ENCODE assay signal across 9 mouse cellular contexts in genomic region chr1:91239112-91239511, GRCm38 (mm10). TPM values are rescaled to one million over a fixed set of nuclear protein-coding genes. Genes with fewer than 3 reads are reported as not detected.
DNase-seq lines count a peak whose midpoint lies in the region; ATAC-seq and TF ChIP-seq lines count a peak whose summit lies in the region.
"Had no signal": no experiment of that assay in that cellular context is flagged by ENCODE, and none has a peak within 500 bp of the region (broad histone marks: within the 10 kb centered on the region; RNA-seq: fewer than 3 reads in every experiment).

No protein-coding gene starts in this region.

- H3K4me1 ChIP-seq in neural tube, embryonic 15.5 days: no peaks in the 10 kb centered on the region
- no peaks in the 10 kb centered on the region; the same call in 1 of the 2 replicates for H3K4me1 ChIP-seq in intestine, postnatal 0 days (replicated peaks; ENCODE audit: control insufficient read depth, insufficient read depth, low read length)
- H3K4me1 ChIP-seq in liver, postnatal 0 days (ENCODE audit: insufficient read depth): peaks cover 9% of the 10 kb centered on the region

- no peak for TF ChIP-seq EP300 in liver, postnatal 0 days (IDR thresholded peaks at IDR 0.05; ENCODE audit: low read depth)

- no peaks in the 10 kb centered on the region for H3K27me3 ChIP-seq in neural tube, embryonic 15.5 days (replicated peaks)
- H3K27me3 ChIP-seq in intestine, postnatal 0 days (replicated peaks; ENCODE audit: control insufficient read depth, insufficient read depth, low read length): no peaks in the 10 kb centered on the region; the same call in 1 of the 2 replicates
- 0 out of 2 replicates have a peak, but pooled peaks cover 2% of the 10 kb centered on the region for H3K27me3 ChIP-seq in liver, postnatal 0 days (ENCODE audit: insufficient read depth, low read length)

- peak; percentile 43 for DNase-seq in neural tube, embryonic 10.5 days (ENCODE audit: extremely low spot score, low spot score)
- DNase-seq in adrenal gland, postnatal 14 days: peak; percentile 73
- peak; percentile 71 for DNase-seq in liver, postnatal 0 days
- peak; percentile 56 for DNase-seq in right cerebral cortex, postnatal 14 days
- DNase-seq in adipocyte (ENCODE audit: low spot score): no peak

- H3K36me3 ChIP-seq in neural tube, embryonic 15.5 days: no peaks in the 10 kb centered on the region
- no peaks in the 10 kb centered on the region for H3K36me3 ChIP-seq in intestine, postnatal 0 days (ENCODE audit: control insufficient read depth, insufficient read depth)
- H3K36me3 ChIP-seq in liver, postnatal 0 days (replicated peaks; ENCODE audit: insufficient read depth, low read length): no peaks in the 10 kb centered on the region

- H3K4me2 ChIP-seq in neural tube, embryonic 15.5 days: no peak overlapping the region
- no peak overlapping the region for H3K4me2 ChIP-seq in intestine, postnatal 0 days (replicated peaks; ENCODE audit: low read depth)
- no peak overlapping the region for H3K4me2 ChIP-seq in liver, postnatal 0 days (ENCODE audit: low read depth, low read length)

- TF ChIP-seq CTCF in intestine, postnatal 0 days (IDR thresholded peaks at IDR 0.05; ENCODE audit: low read depth): peak; percentile 82
- peak; percentile 87 for TF ChIP-seq CTCF in liver, postnatal 0 days (IDR thresholded peaks at IDR 0.05; ENCODE audit: low read depth)

- H3K4me3 ChIP-seq in neural tube, embryonic 15.5 days (replicated peaks): no peak overlapping the region
- no peak overlapping the region for H3K4me3 ChIP-seq in intestine, postnatal 0 days (ENCODE audit: low read depth, low read length)
- H3K4me3 ChIP-seq in liver, postnatal 0 days (ENCODE audit: low read depth, low read length): no peak overlapping the region
- H3K4me3 ChIP-seq: erythroblast, embryonic 14.5 days had no signal

- no peaks in the 10 kb centered on the region for H3K9me3 ChIP-seq in neural tube, embryonic 15.5 days (replicated peaks)
- H3K9me3 ChIP-seq in intestine, postnatal 0 days (ENCODE audit: control insufficient read depth): no peaks in the 10 kb centered on the region
- H3K9me3 ChIP-seq in liver, postnatal 0 days (ENCODE audit: low read length): no peaks in the 10 kb centered on the region

- no peak overlapping the region for H3K9ac ChIP-seq in neural tube, embryonic 15.5 days (replicated peaks)
- no peak overlapping the region for H3K9ac ChIP-seq in intestine, postnatal 0 days (ENCODE audit: low read depth, low read length)
- H3K9ac ChIP-seq in liver, postnatal 0 days (replicated peaks): no peak overlapping the region

- ATAC-seq in neural tube, embryonic 15.5 days (ENCODE audit: low FRiP score): no peak
- ATAC-seq in frontal cortex, adult (ENCODE audit: low TSS enrichment): peak; percentile 76; the same call in 1 of the 2 replicates
- ATAC-seq in intestine, postnatal 0 days: no peak
- ATAC-seq in liver, postnatal 0 days: peak; percentile 46; the same call in 1 of the 2 replicates

- no peak overlapping the region for H3K27ac ChIP-seq in neural tube, embryonic 15.5 days (replicated peaks)
- H3K27ac ChIP-seq in intestine, postnatal 0 days (ENCODE audit: low read depth, low read length): no peak overlapping the region
- H3K27ac ChIP-seq in liver, postnatal 0 days (ENCODE audit: low read depth): no peak overlapping the region

- 21% methylated on average over 5 of the region's 5 CpGs for WGBS in neural tube, embryonic 15.5 days
- WGBS in intestine, postnatal 0 days: 13% methylated on average over 5 of the region's 5 CpGs
- 9% methylated on average over 5 of the region's 5 CpGs for WGBS in liver, postnatal 0 days (ENCODE audit: insufficient replicate concordance)

RNA-seq across cellular contexts. Expression of gene Ube2f, which starts 11.0 kb away (rescaled TPM):
- 58.6 and 63.2 TPM in 2 replicates for polyA plus RNA-seq in neural tube, embryonic 15.5 days (2015; fragmentation: Nextera tagmentation; extraction: Ambion mirVana)
- total RNA-seq in adrenal gland, postnatal 14 days (2021): 70.5 and 85.1 TPM in 2 replicates
- 55.5 and 57.9 TPM in 2 replicates for polyA plus RNA-seq in intestine, postnatal 0 days (2015; fragmentation: Nextera tagmentation; extraction: Ambion mirVana)
- polyA plus RNA-seq in liver, postnatal 0 days (2015; fragmentation: Nextera tagmentation; extraction: Ambion mirVana): 49.1 and 53.0 TPM in 2 replicates

RNA-seq across cellular contexts. Expression of gene Scly, which starts 59.0 kb away (rescaled TPM):
- 16.3 and 16.6 TPM in 2 replicates for polyA plus RNA-seq in neural tube, embryonic 15.5 days (2015; fragmentation: Nextera tagmentation; extraction: Ambion mirVana)
- 19.2 and 22.6 TPM in 2 replicates for total RNA-seq in adrenal gland, postnatal 14 days (2021)
- polyA plus RNA-seq in intestine, postnatal 0 days (2015; fragmentation: Nextera tagmentation; extraction: Ambion mirVana): 20.2 and 23.1 TPM in 2 replicates
- 26.3 and 26.5 TPM in 2 replicates for polyA plus RNA-seq in liver, postnatal 0 days (2015; fragmentation: Nextera tagmentation; extraction: Ambion mirVana)

RNA-seq across cellular contexts. Expression of gene Ramp1, which starts 59.5 kb away (rescaled TPM):
- polyA plus RNA-seq in neural tube, embryonic 15.5 days (2015; fragmentation: Nextera tagmentation; extraction: Ambion mirVana): 16.1 and 21.3 TPM in 2 replicates
- 8.0 and 9.5 TPM in 2 replicates for total RNA-seq in adrenal gland, postnatal 14 days (2021)
- polyA plus RNA-seq in intestine, postnatal 0 days (2015; fragmentation: Nextera tagmentation; extraction: Ambion mirVana): 16.1 and 16.5 TPM in 2 replicates
- 9.6 and 10.6 TPM in 2 replicates for polyA plus RNA-seq in liver, postnatal 0 days (2015; fragmentation: Nextera tagmentation; extraction: Ambion mirVana)

Comparison
In these comparisons a context has a peak if more than half of its experiments do, and no peak if none do; other contexts are left out.
1. ATAC-seq: peak in frontal cortex, adult (single experiment) and liver, postnatal 0 days (single experiment); none in neural tube, embryonic 15.5 days (single experiment) and intestine, postnatal 0 days (single experiment).